Mouse (Mus musculus): ENCODE data around the gene Slc4a4. TPM values are rescaled to one million over a fixed set of nuclear protein-coding genes. Genes with fewer than 3 reads are reported as not detected.

Gene Slc4a4
- total RNA-seq, 4 experiments from 2014 or later = 20.2 to 38.8 (median 23.6) TPM

DNA sequence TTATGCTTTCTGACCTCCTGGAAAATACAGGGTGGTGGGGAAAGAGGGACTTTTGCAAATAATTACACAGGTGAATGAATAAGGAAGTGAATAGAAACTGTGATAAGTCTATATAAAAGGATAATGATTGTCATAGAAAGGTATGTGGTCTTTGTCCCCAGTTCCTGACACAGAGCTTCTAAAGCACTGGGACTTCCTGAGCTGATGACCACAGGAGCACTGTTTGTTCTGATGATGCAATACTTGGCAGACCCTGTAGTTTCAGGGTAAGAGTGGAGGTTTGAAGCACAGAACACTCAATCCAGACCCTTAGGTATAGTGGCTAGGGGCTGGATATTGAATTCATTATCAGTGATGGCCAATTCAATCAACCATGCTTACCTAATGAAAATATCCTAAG is 391.7 kb downstream of the Slc4a4 start:
- no peak for DNase-seq (ENCODE audit: low spot score in 2 of 2)

DNA sequence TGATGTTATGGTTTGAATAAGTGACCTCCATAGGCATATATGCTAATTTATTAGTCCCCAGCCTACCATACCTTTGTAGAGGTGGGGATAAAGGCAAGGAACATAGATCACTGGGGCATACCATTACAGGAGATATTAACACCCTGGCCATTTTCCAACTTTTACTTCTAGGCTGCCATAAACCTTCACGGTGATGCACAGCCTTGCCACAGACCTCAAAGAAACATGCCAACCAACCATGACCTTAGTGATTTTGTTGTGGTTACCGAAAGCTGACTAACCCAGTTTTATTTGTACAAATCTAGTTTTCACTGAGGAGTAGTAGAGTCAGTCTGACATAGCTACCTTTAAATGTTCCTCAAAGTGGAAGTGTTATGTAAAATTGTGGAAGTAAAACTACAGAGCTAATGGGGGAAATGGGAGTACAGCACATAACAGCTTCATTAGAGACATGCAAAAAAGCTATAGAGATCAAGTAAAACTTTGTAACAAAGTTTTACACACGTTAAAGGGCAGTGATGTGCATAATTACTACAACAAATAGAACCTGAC is 393.8 kb downstream of the Slc4a4 start:
- DNase-seq (ENCODE audit: low spot score in 2 of 2) = no peak

Other genes starting within 250 kb of the Slc4a4 start
- 100 to 1,000 TPM; 114 to 130 (median 120) TPM for gene Grsf1, start 210.6 kb upstream of the Slc4a4 start, total RNA-seq (2022)
- gene Mob1b, start 166.0 kb upstream of the Slc4a4 start, total RNA-seq (2022) = 10 to 100 TPM; 16.7 to 21.0 (median 18.1) TPM
- 1 to 10 TPM; 1.0 to 1.4 (median 1.2) TPM for gene Dck, start 121.8 kb upstream of the Slc4a4 start, total RNA-seq (2022)

Measured in gastrocnemius, adult 8-10 months (tissue).